Mouse (Mus musculus) layer of hippocampus, adult 11-12 months (tissue): ENCODE results near the gene Rpp14.
A peak's percentile ranks its signal among the peaks of the same experiment; 100 is the strongest.
"Not testable (repeated sequence)": the region's sequence is repeated elsewhere in the genome, so short reads cannot be mapped to it uniquely, and the experiment has no call there.

ENCODE experiments used
- DNase-seq: peaks from one replicate; pipeline ENCODE4 v3.0.0; 2022; ENCODE audit warnings: low spot score

The Rpp14 gene

DNA sequence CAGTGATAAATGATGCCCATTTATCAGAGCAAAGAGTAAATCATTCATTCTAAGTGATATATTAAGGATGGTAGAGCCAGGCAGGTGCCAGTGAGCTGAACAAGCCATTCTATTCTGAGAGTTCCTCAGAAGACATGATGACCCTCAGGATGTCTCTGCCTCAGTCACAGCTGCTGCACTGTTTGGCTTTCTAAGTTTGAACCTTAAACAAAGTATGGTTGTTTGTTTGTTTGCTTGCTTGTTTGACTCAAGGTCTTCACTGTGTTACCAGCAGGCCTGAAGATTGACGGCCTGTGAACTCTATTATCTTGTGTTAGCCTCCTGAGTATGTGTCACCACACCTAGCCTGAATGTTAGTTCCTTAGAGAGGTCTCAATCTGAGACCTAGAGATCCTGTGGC, 34.6 kb downstream of the Rpp14 start:
- no peak for DNase-seq

DNA sequence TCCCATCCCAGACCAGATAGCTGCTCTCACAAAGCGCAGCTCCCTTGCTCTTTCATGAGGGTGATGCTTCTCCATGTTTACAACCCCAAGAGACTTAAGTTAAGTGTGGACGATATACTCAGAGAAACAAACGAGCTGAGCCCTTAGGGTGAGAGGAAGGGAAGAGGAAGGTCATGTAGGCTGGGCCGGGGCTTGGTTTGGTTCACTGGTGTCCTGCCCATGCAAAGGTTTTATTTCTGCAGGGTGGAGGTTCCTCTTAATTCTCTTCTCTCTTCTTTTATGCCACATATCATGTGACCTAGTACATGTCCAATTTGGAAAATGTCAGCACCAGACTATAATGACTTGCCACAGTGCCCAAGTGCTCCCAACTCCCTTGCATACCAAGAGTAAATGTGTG, 35.6 kb downstream of the Rpp14 start:
- DNase-seq, result no peak

DNA sequence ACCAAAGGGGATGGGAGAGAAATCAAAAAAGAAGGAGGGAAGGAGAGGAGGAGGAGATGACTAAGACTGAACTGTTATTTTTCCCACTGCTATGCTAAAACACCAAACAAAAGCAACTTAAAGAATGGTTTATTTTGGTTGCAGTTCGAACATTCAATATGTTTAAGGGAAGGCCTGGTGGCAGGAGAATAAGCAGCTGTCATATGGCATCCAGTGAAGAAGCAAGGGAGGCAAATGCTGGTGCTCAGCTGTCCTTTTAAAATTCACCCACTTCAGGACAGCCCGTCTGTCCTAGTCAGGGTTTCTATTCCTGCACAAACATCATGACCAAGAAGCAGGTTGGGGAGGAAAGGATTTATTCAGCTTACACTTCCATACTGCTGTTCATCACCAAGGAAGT, 37.2 kb downstream of the Rpp14 start:
- no peak for DNase-seq

DNA sequence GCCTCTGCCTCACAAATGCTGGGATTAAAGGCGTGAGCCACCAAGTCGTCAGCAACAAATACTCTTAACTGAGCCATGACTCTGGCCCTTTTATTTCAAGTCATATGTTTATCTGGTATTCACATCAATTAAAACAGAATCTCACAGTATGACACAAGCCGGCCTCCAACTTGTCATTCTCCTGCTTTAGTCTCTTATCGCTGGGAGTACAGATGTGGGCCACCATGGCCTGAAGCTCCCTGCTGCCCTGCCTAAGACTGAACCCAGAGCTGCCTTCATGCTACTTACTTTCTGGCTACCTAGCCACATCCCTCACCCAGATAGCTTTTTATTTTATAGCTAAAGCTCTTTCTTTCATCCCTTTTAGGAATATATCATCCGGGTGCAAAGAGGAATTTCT, 39.3 kb downstream of the Rpp14 start:
- DNase-seq, result no peak

DNA sequence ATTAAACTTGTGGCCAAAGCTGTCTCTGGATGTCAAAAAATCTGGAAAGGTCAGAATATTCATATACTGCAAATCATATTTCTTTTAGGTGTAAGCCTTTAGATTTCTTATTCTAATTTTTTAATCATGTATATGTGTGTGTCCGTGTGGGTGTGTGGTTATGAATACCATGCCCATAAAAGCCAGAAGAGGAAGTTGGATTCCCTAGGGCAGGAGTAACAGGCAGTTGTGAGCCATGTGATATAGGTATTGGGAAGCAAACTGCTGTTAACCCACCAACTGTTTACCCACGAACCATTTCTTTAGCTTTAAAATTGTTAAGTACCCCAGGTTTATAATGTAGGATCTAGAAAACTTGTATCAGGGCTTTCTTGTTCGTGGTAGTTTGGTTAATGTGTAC, 39.7 kb downstream of the Rpp14 start:
- DNase-seq, result no peak

DNA sequence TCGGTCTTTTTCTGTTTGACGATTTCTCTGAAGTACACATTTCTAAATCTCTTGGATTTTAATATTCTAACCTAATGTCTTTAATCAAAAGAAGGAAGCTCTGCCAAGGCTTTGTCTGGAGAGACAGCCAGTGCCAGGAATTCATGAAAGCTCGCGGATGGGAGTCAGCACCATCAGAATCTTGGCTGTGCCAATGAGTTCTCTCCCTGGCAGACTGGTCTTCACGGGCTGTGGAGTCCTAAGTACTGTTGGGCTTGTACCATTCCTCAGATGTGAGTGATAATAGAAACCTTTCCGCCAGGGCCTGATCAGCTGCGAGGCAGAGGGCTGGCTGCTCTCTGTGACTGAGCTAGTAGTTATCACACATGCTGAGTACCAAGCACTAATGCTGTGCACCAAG, 43.0 kb downstream of the Rpp14 start:
- DNase-seq, result no peak

DNA sequence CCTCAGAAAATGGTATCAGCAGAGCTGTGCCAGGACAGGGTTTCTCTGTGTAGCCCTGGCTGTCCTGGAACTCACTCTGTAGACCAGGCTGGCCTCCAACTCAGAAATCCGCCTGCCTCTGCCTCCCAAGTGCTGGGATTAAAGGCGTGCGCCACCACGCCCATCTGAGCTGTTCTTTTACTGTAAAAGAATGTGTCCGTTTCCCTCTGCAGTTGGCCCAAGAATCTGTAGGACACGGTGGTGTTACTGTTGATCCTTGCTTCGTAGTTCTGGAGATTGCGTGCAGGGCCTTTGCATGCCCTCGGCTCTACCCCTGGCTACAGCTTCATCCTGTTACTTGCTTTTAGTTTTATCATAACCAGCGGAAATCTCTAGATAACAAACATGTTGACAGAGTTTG, 43.4 kb downstream of the Rpp14 start:
- DNase-seq, result not testable (repeated sequence)

DNA sequence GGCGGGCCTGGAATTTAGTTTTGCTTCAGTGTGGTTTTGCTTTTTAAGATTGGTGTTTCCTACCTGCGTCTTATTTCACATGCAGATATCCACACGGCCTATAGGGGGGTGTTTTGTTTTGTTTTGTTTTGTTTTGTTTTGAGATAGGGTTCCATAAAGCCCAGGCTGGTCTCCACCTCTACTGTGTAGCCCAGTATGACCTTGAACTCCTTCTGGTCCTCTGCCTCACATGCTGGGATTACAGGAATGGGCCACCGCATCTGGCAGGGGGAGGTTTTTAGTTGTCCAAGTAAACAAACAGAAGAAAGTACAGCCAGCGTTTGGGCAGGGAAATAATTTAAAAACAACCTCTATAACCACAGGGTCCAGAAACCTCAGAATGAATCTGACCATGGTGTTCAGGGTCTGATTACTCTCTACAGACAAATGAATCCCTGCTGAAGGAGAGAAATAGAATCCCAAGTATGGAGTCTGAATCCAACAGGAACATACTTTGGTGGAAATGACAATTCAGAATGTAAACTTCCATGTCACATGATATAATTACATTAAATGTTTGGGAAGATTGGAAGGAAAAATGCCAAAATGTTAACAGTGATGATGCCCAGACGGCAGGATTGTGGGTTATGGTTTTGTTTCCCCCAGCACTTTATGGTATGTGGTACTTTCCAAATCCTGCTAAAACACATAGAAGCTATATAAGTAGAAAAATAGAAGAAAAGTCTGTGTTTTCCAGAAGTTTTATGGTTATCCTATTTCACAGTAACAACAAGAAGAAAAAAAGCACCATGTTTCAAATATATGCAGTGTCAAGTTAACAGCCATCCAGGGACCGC, 44.1 kb downstream of the Rpp14 start:
- no peak for DNase-seq

DNA sequence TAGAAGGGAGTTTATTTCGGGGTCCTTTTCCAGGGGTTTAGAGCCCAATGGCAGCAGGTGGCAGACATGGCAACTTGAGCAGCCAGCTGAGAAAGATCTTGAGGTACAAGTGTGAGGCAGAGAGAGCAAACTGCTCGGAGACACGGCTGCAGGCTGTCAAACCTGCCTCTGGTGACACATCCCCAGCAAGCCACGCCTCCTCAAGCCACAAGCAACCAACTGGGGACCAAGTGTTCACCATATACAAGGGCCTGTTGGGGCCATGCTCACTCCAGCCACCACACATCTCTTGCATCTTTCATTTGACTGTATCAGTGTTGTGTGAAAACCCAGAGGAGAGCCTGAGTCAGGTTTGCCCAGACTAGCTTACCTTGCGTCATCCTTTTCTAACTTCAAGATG, 47.8 kb downstream of the Rpp14 start:
- DNase-seq, result no peak

DNA sequence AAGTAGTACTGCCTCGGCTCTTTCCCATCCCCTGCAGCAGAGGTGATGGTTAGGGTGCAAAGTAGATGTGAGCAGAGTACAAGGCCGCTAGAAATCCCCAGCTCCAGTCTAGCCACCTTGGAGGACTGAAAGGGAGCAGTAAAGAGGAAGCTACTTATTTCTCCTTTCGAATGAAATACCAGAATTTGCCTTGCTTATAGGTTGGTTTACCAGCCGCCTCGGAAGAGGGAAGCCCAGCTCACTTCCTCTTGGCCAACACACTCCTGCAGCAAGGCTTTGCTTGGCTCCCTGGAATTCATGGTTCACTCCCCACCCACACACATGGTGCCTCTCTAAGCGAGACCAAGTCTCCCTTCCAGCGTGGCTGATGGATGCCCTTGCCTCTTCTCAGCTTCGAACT, 52.6 kb downstream of the Rpp14 start:
- no peak for DNase-seq

DNA sequence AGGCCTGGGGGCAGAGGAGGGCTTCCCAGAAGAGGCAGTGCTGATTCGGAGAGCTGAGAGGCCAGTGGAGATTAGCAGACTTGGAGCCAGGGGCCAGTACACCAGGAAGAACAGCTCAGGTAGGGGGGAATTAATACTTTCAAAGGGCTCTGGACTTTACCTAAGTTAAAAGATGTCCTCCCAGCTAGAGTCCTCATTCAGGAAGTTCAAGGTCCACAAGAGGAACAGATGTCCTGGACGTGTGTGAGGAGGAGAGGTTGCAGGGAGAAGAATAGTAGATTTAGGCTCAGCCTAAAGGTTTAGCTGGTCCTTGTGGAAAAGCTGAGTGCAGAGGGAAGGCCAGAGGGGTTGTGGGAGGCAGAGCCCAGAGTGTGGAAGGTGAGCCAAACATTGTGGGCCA, 54.1 kb downstream of the Rpp14 start:
- DNase-seq, result no peak

DNA sequence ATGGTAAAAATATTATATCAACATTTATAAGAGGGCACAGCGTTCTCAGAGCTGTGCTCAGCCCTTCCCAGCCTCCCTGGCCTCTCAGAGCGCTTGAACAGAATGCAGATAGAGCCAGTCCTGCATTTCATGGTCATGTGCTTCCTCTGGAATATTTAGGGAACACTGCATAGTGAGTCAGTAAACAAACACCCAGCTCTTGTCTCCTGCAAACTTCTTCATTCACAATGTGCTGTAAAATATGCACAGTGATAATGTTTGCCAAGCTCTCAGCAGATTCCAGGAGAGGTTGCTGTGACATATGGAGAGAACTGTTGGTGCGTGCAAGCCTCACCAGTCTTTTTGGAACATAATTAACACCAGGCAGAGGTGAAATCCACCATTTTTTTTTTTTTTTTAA, 55.0 kb downstream of the Rpp14 start:
- peak; percentile 61 for DNase-seq

DNA sequence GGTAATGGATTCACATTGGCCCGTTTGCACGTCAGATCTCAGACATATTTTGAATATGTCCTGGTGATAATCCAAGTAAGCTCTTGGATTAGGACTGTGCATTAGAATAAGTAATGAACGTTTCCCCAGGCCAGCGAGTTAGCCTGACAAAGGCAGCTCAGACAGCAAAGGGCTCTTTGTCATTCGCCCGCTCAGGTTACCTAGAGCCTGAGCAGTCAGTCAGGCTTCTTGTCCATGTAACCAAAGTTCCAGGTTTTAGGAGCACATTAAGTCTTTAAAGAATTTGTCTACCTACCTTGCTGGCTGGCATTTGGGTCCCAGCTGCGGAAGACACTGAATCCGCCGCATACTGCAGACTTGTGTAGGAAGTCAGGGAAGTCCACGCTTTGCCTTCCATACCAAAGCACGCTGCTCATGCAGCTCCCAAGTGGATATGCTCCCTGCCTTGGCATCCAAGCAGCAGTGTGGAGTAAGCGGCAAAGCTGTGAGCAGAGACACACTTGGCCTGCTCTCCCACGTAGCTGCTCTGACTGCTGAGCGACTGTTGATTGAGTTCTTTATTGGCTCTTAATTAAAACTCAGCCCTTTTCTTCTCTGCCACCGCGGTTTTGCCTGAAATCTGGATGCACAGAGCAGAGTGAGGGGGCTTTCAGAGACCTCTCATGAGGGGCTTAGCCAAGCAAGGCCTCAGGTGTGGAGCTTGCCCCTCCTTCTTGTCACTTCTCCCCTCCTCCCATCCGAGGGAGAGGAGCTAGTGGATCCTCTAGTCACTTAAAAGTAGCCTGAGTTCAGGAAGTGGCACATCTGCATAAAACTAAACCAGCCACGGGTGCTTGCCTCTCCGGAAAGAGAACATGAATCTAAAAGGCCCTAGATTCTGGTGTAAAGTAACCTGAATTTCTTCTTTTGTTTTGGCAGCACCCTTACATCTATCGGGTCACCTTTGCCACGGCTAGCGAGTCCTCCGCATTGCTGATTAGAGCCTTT, 59.9 kb downstream of the Rpp14 start:
- no peak for DNase-seq

DNA sequence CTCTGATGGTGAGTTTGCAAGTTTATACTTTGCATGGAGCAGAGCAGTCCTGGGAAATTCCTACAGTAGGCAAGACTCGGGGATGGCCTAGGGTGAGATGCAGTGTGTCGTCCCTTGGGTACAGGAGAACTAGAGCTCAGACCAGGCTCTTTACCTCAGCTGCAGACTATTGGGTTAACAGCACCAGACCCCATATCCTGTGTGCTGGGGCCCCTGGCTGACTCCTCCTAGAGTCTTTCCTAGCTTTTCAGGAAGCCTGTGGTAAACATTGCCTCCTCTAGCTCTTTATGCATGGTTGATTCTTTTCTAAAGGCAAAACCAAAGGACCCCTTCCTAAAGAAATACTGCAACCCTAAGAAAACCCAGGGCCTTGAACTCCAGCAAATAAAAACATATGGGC, 61.0 kb downstream of the Rpp14 start:
- no peak for DNase-seq
